Mouse (Mus musculus) small intestine, adult 2 months (tissue): ENCODE data around the gene Uckl1.

Source experiments
- CTCF ChIP-seq: fragments of 200-500 bp; IDR thresholded peaks from 2 replicates; pipeline ENCODE4 v1.5.1; 2012; ENCODE audit warnings: low read depth, mild to moderate bottlenecking, control low read depth, inconsistent platforms, low read length, moderate library complexity, mixed read lengths; ENCODE audit not compliant: insufficient replicate concordance, insufficient read length; ENCODE audit errors: extremely low read depth
- POLR2A ChIP-seq: fragments of 200-500 bp; IDR thresholded peaks from 2 replicates; pipeline ENCODE4 v1.6.1; 2012; ENCODE audit warnings: low read depth, mild to moderate bottlenecking, control low read depth, inconsistent platforms, low read length, moderate library complexity

DNA sequence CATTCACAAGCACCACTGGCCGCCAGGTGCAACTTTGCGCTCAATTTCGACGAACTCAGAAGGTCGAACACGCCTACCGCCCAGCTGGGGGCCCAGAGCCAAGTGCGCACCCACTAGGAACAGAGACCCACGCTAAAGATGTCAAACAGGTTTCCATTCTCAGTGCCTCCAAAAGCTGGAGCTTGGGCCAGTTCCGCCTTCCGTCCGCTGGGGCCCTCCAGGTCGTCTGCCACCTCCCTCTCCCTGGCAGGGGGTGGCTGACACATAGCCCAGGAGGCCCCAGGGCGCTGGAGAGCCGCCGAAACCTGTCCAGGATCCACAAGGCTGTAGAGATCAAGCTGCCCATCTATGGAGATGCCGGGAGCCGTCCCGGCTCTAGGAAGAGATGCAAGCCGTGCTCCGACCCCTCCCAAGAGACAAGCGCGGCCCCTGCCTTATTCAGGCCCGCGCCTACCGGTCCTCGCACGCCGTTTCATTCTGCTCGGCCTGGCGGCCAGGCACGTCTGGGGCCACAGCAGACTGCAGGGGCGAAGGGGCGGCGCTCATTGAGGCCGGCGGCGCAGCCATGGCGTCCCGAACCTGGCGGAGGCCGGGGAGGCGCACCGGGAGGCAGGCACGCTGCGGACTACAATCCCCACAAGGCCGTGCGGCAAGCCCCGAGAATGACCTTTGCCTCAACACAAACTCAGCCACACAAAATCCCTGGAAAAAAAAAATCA is 3.1 kb downstream of the Uckl1 start:
- TF ChIP-seq POLR2A (peak; percentile 56; the same call in 1 of the 2 replicates), CTCF (no peak; the same call in 1 of the 2 replicates)
